Mouse (Mus musculus) C2C12 (cell line): ENCODE measurements around the gene Hspa12a.

ENCODE experiments used
- CEBPB ChIP-seq: IDR thresholded peaks from one replicate; pipeline ENCODE4 v1.6.1; 2011; ENCODE audit warnings: low read depth, mild to moderate bottlenecking, control low read depth, moderate library complexity
- CTCF ChIP-seq: IDR thresholded peaks from one replicate; pipeline ENCODE4 v1.5.1; 2011; ENCODE audit not compliant: control insufficient read depth, insufficient read depth, insufficient read length
- FOSL1 ChIP-seq: IDR thresholded peaks from one replicate; pipeline ENCODE4 v1.8.0; 2011; ENCODE audit warnings: mild to moderate bottlenecking, low read length; ENCODE audit not compliant: poor library complexity, insufficient read depth, severe bottlenecking
- MAX ChIP-seq: IDR thresholded peaks from one replicate; pipeline ENCODE4 v1.6.1; 2011; ENCODE audit warnings: mild to moderate bottlenecking, control low read depth
- MYOD1 ChIP-seq: IDR thresholded peaks from one replicate; pipeline ENCODE4 v1.6.1; 2011; ENCODE audit warnings: low read depth; ENCODE audit not compliant: control insufficient read depth, insufficient read length
- MYOG ChIP-seq: IDR thresholded peaks from one replicate; pipeline ENCODE4 v1.6.1; 2011; ENCODE audit not compliant: control insufficient read depth, insufficient read length; ENCODE audit errors: extremely low read depth
- USF1 ChIP-seq: IDR thresholded peaks from one replicate; pipeline ENCODE4 v1.6.1; 2011; ENCODE audit warnings: low read depth, mild to moderate bottlenecking, control low read depth, moderate library complexity

DNA sequence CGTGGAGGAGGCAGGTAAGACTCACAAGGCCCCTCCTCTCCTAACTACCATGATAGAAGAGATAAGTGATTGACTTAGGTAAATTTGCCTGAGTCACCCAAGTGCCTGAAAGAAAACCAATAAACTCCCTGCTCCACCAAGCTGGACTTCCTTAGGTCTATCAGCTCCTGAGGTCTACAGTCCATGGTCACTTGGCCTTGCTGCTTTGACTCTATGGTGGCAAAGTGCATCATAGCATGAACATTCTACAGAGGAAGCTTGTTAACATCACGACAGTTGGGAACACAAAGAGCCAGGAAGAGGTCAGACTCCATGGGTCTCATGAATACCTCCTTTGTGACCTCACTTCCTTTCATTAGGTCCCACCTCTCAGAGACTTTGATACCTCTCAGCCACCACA lies 191.9 kb downstream of the Hspa12a start:
- no peak for TF ChIP-seq USF1
- TF ChIP-seq CTCF: no peak
- TF ChIP-seq MAX: no peak
- no peak for TF ChIP-seq MYOD1
- no peak for TF ChIP-seq CEBPB
- TF ChIP-seq FOSL1: no peak
- TF ChIP-seq MYOG: no peak
